Mouse (Mus musculus) forebrain, embryonic 15.5 days (tissue): Measurements from ENCODE around the gene Prrc2c. TPM values are rescaled to one million over a fixed set of nuclear protein-coding genes. Genes with fewer than 3 reads are reported as not detected.
"Not testable (repeated sequence)": the region's sequence is repeated elsewhere in the genome, so short reads cannot be mapped to it uniquely, and the experiment has no call there.

ENCODE experiments used
- ATAC-seq: fragments of 200-750 bp; cut with Nextera tagmentation; replicated peaks from 2 replicates; pipeline ENCODE4 v1.8.0; 2017; ENCODE audit warnings: mild to moderate bottlenecking, moderate TSS enrichment, moderate library complexity
- H3K27ac ChIP-seq: fragments of 300-500 bp; sonication (generic); replicated peaks from 2 replicates; pipeline ENCODE4 v1.5.1; 2015; ENCODE audit warnings: mild to moderate bottlenecking, inconsistent platforms
- H3K27me3 ChIP-seq: fragments of 300-500 bp; sonication (generic); 2 replicates; pipeline ENCODE4 v1.6.1; 2015; ENCODE audit warnings: inconsistent platforms
- H3K36me3 ChIP-seq: fragments of 300-500 bp; sonication (generic); 2 replicates; pipeline ENCODE4 v1.6.1; 2015; ENCODE audit warnings: mild to moderate bottlenecking, inconsistent platforms
- H3K4me1 ChIP-seq: fragments of 300-500 bp; sonication (generic); 2 replicates; pipeline ENCODE4 v1.6.1; 2015; ENCODE audit warnings: inconsistent platforms
- H3K4me2 ChIP-seq: fragments of 300-500 bp; sonication (generic); replicated peaks from 2 replicates; pipeline ENCODE4 v1.6.1; 2015; ENCODE audit warnings: mild to moderate bottlenecking, inconsistent platforms
- H3K4me3 ChIP-seq: fragments of 300-500 bp; sonication (generic); 2 replicates; pipeline ENCODE4 v1.5.1; 2015; ENCODE audit warnings: mild to moderate bottlenecking, inconsistent platforms
- H3K9ac ChIP-seq: fragments of 300-500 bp; sonication (generic); replicated peaks from 2 replicates; pipeline ENCODE4 v1.6.1; 2015; ENCODE audit warnings: mild to moderate bottlenecking, inconsistent platforms
- H3K9me3 ChIP-seq: fragments of 300-500 bp; sonication (generic); 2 replicates; pipeline ENCODE4 v1.6.1; 2016; ENCODE audit warnings: inconsistent platforms
- WGBS: fragments of 180-500 bp; shearing (Covaris S2); methylation state at CpG from one replicate; pipeline ENCODE4 v1.1.7; 2015; ENCODE audit warnings: mixed read lengths; 5-methylcytosine and 5-hydroxymethylcytosine counted together
- microRNA-seq: library from miRNA; unstranded; fragments of <30 nt; microRNA quantifications from one replicate; pipeline ENCODE4, GENCODE M21; 2016
- polyA plus RNA-seq: library from polyadenylated mRNA; unstranded; fragments of >200 nt; fragmentation: Nextera tagmentation; extraction: Ambion mirVana; gene quantifications from 2 replicates; pipeline ENCODE4 v1.2.1, GENCODE M21; 2015

The Prrc2c gene
- polyA plus RNA-seq, 1 experiment from 2014 or later, result 135 TPM

GRCm38 (mm10) chr1:162635291-162635931 lies 104.9 kb downstream of the Prrc2c start:
- ATAC-seq, H3K27ac ChIP-seq, H3K4me1 ChIP-seq, H3K9ac ChIP-seq, H3K4me2 ChIP-seq, H3K9me3 ChIP-seq, H3K4me3 ChIP-seq, H3K36me3 ChIP-seq, H3K27me3 ChIP-seq: not testable (repeated sequence)
- WGBS, result 55% methylated on average over 1 of the region's 1 CpGs

- not testable (repeated sequence) for H3K27ac ChIP-seq, H3K4me2 ChIP-seq
- 95% methylated on average over 15 of the region's 15 CpGs for WGBS
Observed at GRCm38 (mm10) chr1:162628326-162628725, 112.0 kb downstream of the Prrc2c start.

GRCm38 (mm10) chr1:162627821-162628220 lies 112.5 kb downstream of the Prrc2c start:
- 78% methylated on average over 4 of the region's 4 CpGs for WGBS
- H3K4me2 ChIP-seq, H3K9ac ChIP-seq, H3K4me3 ChIP-seq, H3K27me3 ChIP-seq, H3K4me1 ChIP-seq, ATAC-seq, H3K27ac ChIP-seq, H3K9me3 ChIP-seq, H3K36me3 ChIP-seq: not testable (repeated sequence)

More at GRCm38 (mm10) chr1:162628326-162628725, 112.0 kb downstream of the Prrc2c start:
- H3K9me3 ChIP-seq, H3K27me3 ChIP-seq, H3K9ac ChIP-seq, H3K4me3 ChIP-seq, H3K36me3 ChIP-seq, H3K4me1 ChIP-seq, ATAC-seq: not testable (repeated sequence)

- 46% methylated on average over 7 of the region's 7 CpGs for WGBS
- ATAC-seq, result no peak
- H3K36me3 ChIP-seq, result no peaks in the 10 kb centered on the region
Observed at GRCm38 (mm10) chr1:162625229-162625628, 115.1 kb downstream of the Prrc2c start.

GRCm38 (mm10) chr1:162623895-162624294 lies 116.5 kb downstream of the Prrc2c start:
- 55% methylated on average over 4 of the region's 4 CpGs for WGBS
- no peak for ATAC-seq

More at GRCm38 (mm10) chr1:162625229-162625628, 115.1 kb downstream of the Prrc2c start:
- Histone ChIP-seq H3K4me3 (no peak overlapping the region), H3K27ac (no peak overlapping the region), H3K4me2 (no peak overlapping the region), H3K27me3 (no peaks in the 10 kb centered on the region), H3K4me1 (0 out of 2 replicates have a peak, but pooled peaks cover 5% of the 10 kb centered on the region), H3K9me3 (no peaks in the 10 kb centered on the region), H3K9ac (no peak overlapping the region)

More at GRCm38 (mm10) chr1:162623895-162624294, 116.5 kb downstream of the Prrc2c start:
- no peak overlapping the region for H3K4me3 ChIP-seq
- H3K9ac ChIP-seq, result no peak overlapping the region
- no peaks in the 10 kb centered on the region for H3K9me3 ChIP-seq
- no peaks in the 10 kb centered on the region for H3K27me3 ChIP-seq
- H3K36me3 ChIP-seq, result no peaks in the 10 kb centered on the region
- H3K4me2 ChIP-seq, result no peak overlapping the region
- 0 out of 2 replicates have a peak, but pooled peaks cover 5% of the 10 kb centered on the region for H3K4me1 ChIP-seq
- H3K27ac ChIP-seq, result no peak overlapping the region

Small RNAs within 50 kb of the gene (microRNA-seq; reads per million reads assigned to microRNA genes)
- gene Gm27616, result not detected

Other genes with a start within 250 kb of the Prrc2c start
- gene Mettl13, start 192.0 kb downstream of the Prrc2c start, polyA plus RNA-seq, result 22.2 and 24.7 TPM in 2 replicates
- 70.7 and 76.7 TPM in 2 replicates for gene Vamp4, start 170.0 kb downstream of the Prrc2c start, polyA plus RNA-seq
- gene Myoc, start 101.4 kb downstream of the Prrc2c start, polyA plus RNA-seq, result not detected in 2 replicates
- gene Myocos, start 82.3 kb downstream of the Prrc2c start, polyA plus RNA-seq, result not detected in 2 replicates
- 0.10 TPM in 1 of 2 replicates, not detected in the other for gene Fmo4, start 73.4 kb upstream of the Prrc2c start, polyA plus RNA-seq
- 15.3 and 16.1 TPM in 2 replicates for gene Fmo1, start 126.1 kb upstream of the Prrc2c start, polyA plus RNA-seq
- 0.14 TPM in 1 of 2 replicates, not detected in the other for gene Fmo2, start 158.2 kb upstream of the Prrc2c start, polyA plus RNA-seq
- not detected in 2 replicates for gene Fmo6, start 197.0 kb upstream of the Prrc2c start, polyA plus RNA-seq
- gene Fmo3, start 244.0 kb upstream of the Prrc2c start, polyA plus RNA-seq, result not detected in 2 replicates